Mouse (Mus musculus): ENCODE measurements around the gene Dclk2. TPM values are rescaled to one million over a fixed set of nuclear protein-coding genes. Genes with fewer than 3 reads are reported as not detected.
A peak's percentile ranks its signal among the peaks of the same experiment; 100 is the strongest.

The Dclk2 gene
- polyA plus RNA-seq (2015; fragmentation: Nextera tagmentation; extraction: Ambion mirVana) = 3.4 and 3.8 TPM in 2 replicates

GRCm38 (mm10) chr3:86920343-86921083, at the start of gene Dclk2:
Gene Dclk2, minus strand, starts transcription at chr3:86920852.
- peaks cover 20% of the 10 kb centered on the region for H3K27me3 ChIP-seq
- peak within 1 kb of the TSS; percentile 82 for H3K4me3 ChIP-seq (replicated peaks)
- peak within 1 kb of the TSS; percentile 71 for H3K9ac ChIP-seq
- no peaks in the 10 kb centered on the region for H3K9me3 ChIP-seq (replicated peaks)
- H3K27ac ChIP-seq = peak within 1 kb of the TSS; percentile 75
- peak; percentile 93 for ATAC-seq (replicated peaks; ENCODE audit: low FRiP score)
- H3K36me3 ChIP-seq = no peaks in the 10 kb centered on the region
- under 1% methylated on average over 87 of the region's 91 CpGs for WGBS
- H3K4me2 ChIP-seq = peak within 1 kb of the TSS; percentile 87
- peaks cover 12% of the 10 kb centered on the region for H3K4me1 ChIP-seq

- Histone ChIP-seq H3K36me3 (no peaks in the 10 kb centered on the region), H3K27me3 (no peaks in the 10 kb centered on the region), H3K4me3 (replicated peaks) (no peak overlapping the region), H3K9me3 (replicated peaks) (no peaks in the 10 kb centered on the region), H3K4me2 (no peak overlapping the region), H3K4me1 (no peaks in the 10 kb centered on the region), H3K9ac (no peak overlapping the region), H3K27ac (no peak overlapping the region)
- WGBS = 89% methylated on average over 17 of the region's 17 CpGs
- no peak for ATAC-seq (replicated peaks; ENCODE audit: low FRiP score)
Measured at GRCm38 (mm10) chr3:86962665-86963435, 42.2 kb upstream of the Dclk2 start.

GRCm38 (mm10) chr3:86961395-86961669, 40.7 kb upstream of the Dclk2 start:
- 88% methylated on average over 2 of the region's 2 CpGs for WGBS
- Histone ChIP-seq H3K27me3 (no peaks in the 10 kb centered on the region), H3K27ac (no peak overlapping the region), H3K36me3 (no peaks in the 10 kb centered on the region), H3K4me3 (replicated peaks) (no peak overlapping the region), H3K4me1 (no peaks in the 10 kb centered on the region), H3K4me2 (no peak overlapping the region), H3K9ac (no peak overlapping the region), H3K9me3 (replicated peaks) (no peaks in the 10 kb centered on the region)
- no peak for ATAC-seq (replicated peaks; ENCODE audit: low FRiP score)

- H3K4me1 ChIP-seq = no peaks in the 10 kb centered on the region
- ATAC-seq (replicated peaks; ENCODE audit: low FRiP score) = no peak
Measured at GRCm38 (mm10) chr3:86960656-86961394, 40.2 kb upstream of the Dclk2 start.

GRCm38 (mm10) chr3:86959088-86959487, 38.4 kb upstream of the Dclk2 start:
- no peaks in the 10 kb centered on the region for H3K27me3 ChIP-seq
- ATAC-seq (replicated peaks; ENCODE audit: low FRiP score) = no peak
- no peaks in the 10 kb centered on the region for H3K36me3 ChIP-seq
- H3K4me2 ChIP-seq = no peak overlapping the region
- H3K9me3 ChIP-seq (replicated peaks) = no peaks in the 10 kb centered on the region
- H3K4me1 ChIP-seq = peaks cover 3% of the 10 kb centered on the region; the same call in 1 of the 2 replicates
- no peak overlapping the region for H3K27ac ChIP-seq
- 85% methylated on average over 7 of the region's 7 CpGs for WGBS
- no peak overlapping the region for H3K9ac ChIP-seq
- no peak overlapping the region for H3K4me3 ChIP-seq (replicated peaks)

More at GRCm38 (mm10) chr3:86960656-86961394, 40.2 kb upstream of the Dclk2 start:
- no peaks in the 10 kb centered on the region for H3K9me3 ChIP-seq (replicated peaks)
- no peak overlapping the region for H3K4me3 ChIP-seq (replicated peaks)
- no peaks in the 10 kb centered on the region for H3K36me3 ChIP-seq
- WGBS = 84% methylated on average over 17 of the region's 17 CpGs
- H3K9ac ChIP-seq = no peak overlapping the region
- H3K27ac ChIP-seq = no peak overlapping the region
- H3K27me3 ChIP-seq = no peaks in the 10 kb centered on the region
- H3K4me2 ChIP-seq = no peak overlapping the region

GRCm38 (mm10) chr3:86955376-86955775, 34.7 kb upstream of the Dclk2 start:
- ATAC-seq (replicated peaks; ENCODE audit: low FRiP score) = no peak
- Histone ChIP-seq H3K4me1 (peaks cover 3% of the 10 kb centered on the region; the same call in 1 of the 2 replicates), H3K27me3 (no peaks in the 10 kb centered on the region), H3K9me3 (replicated peaks) (no peaks in the 10 kb centered on the region), H3K9ac (no peak overlapping the region), H3K36me3 (no peaks in the 10 kb centered on the region), H3K4me2 (no peak overlapping the region), H3K27ac (no peak overlapping the region), H3K4me3 (replicated peaks) (no peak overlapping the region)
- 10% methylated on average over 4 of the region's 4 CpGs for WGBS

- peaks cover 3% of the 10 kb centered on the region; the same call in 1 of the 2 replicates for H3K4me1 ChIP-seq
- no peak overlapping the region for H3K9ac ChIP-seq
- no peaks in the 10 kb centered on the region for H3K27me3 ChIP-seq
- H3K9me3 ChIP-seq (replicated peaks) = no peaks in the 10 kb centered on the region
- ATAC-seq (replicated peaks; ENCODE audit: low FRiP score) = peak; percentile 33; the same call in 1 of the 2 replicates
- 11% methylated on average over 1 of the region's 1 CpGs for WGBS
- H3K4me3 ChIP-seq (replicated peaks) = no peak overlapping the region
- H3K36me3 ChIP-seq = no peaks in the 10 kb centered on the region
- H3K4me2 ChIP-seq = no peak overlapping the region
- H3K27ac ChIP-seq = no peak overlapping the region
Measured at GRCm38 (mm10) chr3:86954521-86954920, 33.9 kb upstream of the Dclk2 start.

GRCm38 (mm10) chr3:86953819-86954218, 33.2 kb upstream of the Dclk2 start:
- no peaks in the 10 kb centered on the region for H3K36me3 ChIP-seq
- no peak for ATAC-seq (replicated peaks; ENCODE audit: low FRiP score)

GRCm38 (mm10) chr3:86950652-86951051, 30.0 kb upstream of the Dclk2 start:
- Histone ChIP-seq H3K9ac (no peak overlapping the region), H3K4me1 (peaks cover 3% of the 10 kb centered on the region; the same call in 1 of the 2 replicates), H3K27ac (no peak overlapping the region), H3K36me3 (no peaks in the 10 kb centered on the region), H3K4me3 (replicated peaks) (no peak overlapping the region), H3K4me2 (no peak overlapping the region), H3K27me3 (no peaks in the 10 kb centered on the region), H3K9me3 (replicated peaks) (no peaks in the 10 kb centered on the region)
- 43% methylated on average over 2 of the region's 2 CpGs for WGBS
- no peak for ATAC-seq (replicated peaks; ENCODE audit: low FRiP score)

More at GRCm38 (mm10) chr3:86953819-86954218, 33.2 kb upstream of the Dclk2 start:
- Histone ChIP-seq H3K27ac (no peak overlapping the region), H3K27me3 (no peaks in the 10 kb centered on the region), H3K4me3 (replicated peaks) (no peak overlapping the region), H3K9me3 (replicated peaks) (no peaks in the 10 kb centered on the region), H3K4me2 (no peak overlapping the region), H3K9ac (no peak overlapping the region), H3K4me1 (peaks cover 3% of the 10 kb centered on the region; the same call in 1 of the 2 replicates)
- 90% methylated on average over 4 of the region's 4 CpGs for WGBS

- H3K4me3 ChIP-seq (replicated peaks) = no peak overlapping the region
- no peak for ATAC-seq (replicated peaks; ENCODE audit: low FRiP score)
- no peak overlapping the region for H3K9ac ChIP-seq
- no peaks in the 10 kb centered on the region for H3K9me3 ChIP-seq (replicated peaks)
- no peak overlapping the region for H3K4me2 ChIP-seq
- H3K4me1 ChIP-seq = no peaks in the 10 kb centered on the region
- no peaks in the 10 kb centered on the region for H3K36me3 ChIP-seq
- WGBS = 32% methylated on average over 2 of the region's 2 CpGs
- H3K27me3 ChIP-seq = no peaks in the 10 kb centered on the region
- no peak overlapping the region for H3K27ac ChIP-seq
Measured at GRCm38 (mm10) chr3:86936254-86936836, 15.7 kb upstream of the Dclk2 start.

- no peak overlapping the region for H3K4me2 ChIP-seq
- H3K36me3 ChIP-seq = no peaks in the 10 kb centered on the region
- no peaks in the 10 kb centered on the region for H3K4me1 ChIP-seq
- no peak overlapping the region for H3K27ac ChIP-seq
- 82% methylated on average over 7 of the region's 7 CpGs for WGBS
- H3K9ac ChIP-seq = no peak overlapping the region
- no peak for ATAC-seq (replicated peaks; ENCODE audit: low FRiP score)
- no peaks in the 10 kb centered on the region for H3K27me3 ChIP-seq
- no peaks in the 10 kb centered on the region for H3K9me3 ChIP-seq (replicated peaks)
- no peak overlapping the region for H3K4me3 ChIP-seq (replicated peaks)
Measured at GRCm38 (mm10) chr3:86933446-86933845, 12.8 kb upstream of the Dclk2 start.
